Mouse (Mus musculus): Measurements from ENCODE around the gene Kpna4.

GRCm38 (mm10) chr3:69140851-69141250 lies 13.9 kb upstream of the Kpna4 start:
- TF ChIP-seq CTCF (IDR thresholded peaks at IDR 0.05; ENCODE audit: low read depth) = no peak
- no peak for TF ChIP-seq EP300 (IDR thresholded peaks at IDR 0.05; ENCODE audit: low read depth)

Measured in liver, embryonic 14.5 days (tissue).